Mouse (Mus musculus) T-cell, adult 66 days (primary cell): ENCODE results near the gene Thsd4. TPM values are rescaled to one million over a fixed set of nuclear protein-coding genes. Genes with fewer than 3 reads are reported as not detected.

Experiments used
- total RNA-seq, 2 experiments: library from RNA; stranded (reverse); gene quantifications; 3 replicates in 1 of 2; 4 replicates in 1 of 2; pipeline ENCODE4 v1.2.4; 2023

Gene Thsd4
- not detected for total RNA-seq

DNA sequence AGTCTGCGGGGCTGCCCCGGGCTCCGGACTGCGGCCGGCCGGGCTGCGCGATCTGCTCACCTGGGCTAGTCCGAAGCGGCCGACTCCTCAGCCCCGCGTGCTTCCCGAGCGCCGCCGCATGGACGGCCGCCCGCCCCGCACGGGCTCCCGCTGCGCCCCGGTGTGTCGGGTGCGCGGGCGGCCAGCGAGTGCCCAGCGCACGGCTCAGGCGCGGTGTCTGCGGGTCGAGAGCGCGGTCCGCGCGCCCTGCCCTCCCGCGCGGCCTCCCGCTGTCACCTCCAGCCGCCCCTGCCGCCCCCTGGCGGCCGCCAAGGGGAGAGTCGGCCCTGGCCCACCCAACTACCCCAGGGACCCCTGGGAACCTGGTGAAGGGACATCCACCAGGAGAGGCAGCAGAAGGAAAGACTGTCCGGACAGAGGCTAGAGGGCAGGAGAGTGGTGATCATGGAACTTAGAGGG lies at the start of gene Thsd4:
Gene Thsd4, minus strand, starts transcription at position 241 of the 459 bp plus-strand sequence.

DNA sequence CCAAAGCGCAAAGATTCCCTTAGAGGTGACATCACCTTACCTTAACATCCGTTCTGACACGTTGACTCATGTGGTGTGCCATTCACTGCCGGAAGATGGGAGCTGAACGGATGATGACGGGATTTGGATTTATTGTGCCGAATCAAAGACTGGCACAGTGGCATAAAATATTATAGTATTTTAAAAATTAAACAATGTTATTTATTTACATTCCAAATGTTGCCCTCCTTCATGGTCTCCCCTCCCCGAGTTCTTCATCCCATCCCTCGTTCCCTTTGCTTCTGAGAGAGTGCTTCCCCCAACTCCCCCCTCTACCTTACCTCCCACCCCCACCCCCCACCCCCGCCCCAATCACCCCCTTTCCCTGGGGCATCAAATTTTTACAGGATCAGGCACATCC lies 561.3 kb downstream of the Thsd4 start, which contains the start of gene Nr2e3:
Gene Nr2e3, minus strand, starts transcription at position 101 of the 400 bp plus-strand sequence.

Other genes starting within 250 kb of the Thsd4 start
- under 1 TPM in 1 of 2 experiments, not detected in 1; 0.33 TPM for gene Lrrc49, start 166.1 kb upstream of the Thsd4 start, total RNA-seq
- gene Larp6, start 190.9 kb upstream of the Thsd4 start, total RNA-seq, result not detected